Comparison of ENCODE assay signal across 9 mouse cellular contexts in genomic region chr8:122793375-122794174, GRCm38 (mm10). TPM values are rescaled to one million over a fixed set of nuclear protein-coding genes. Genes with fewer than 3 reads are reported as not detected.
DNase-seq lines count a peak whose midpoint lies in the region; ATAC-seq and TF ChIP-seq lines count a peak whose summit lies in the region.
"Had no signal": no experiment of that assay in that cellular context is flagged by ENCODE, and none has a peak within 500 bp of the region (broad histone marks: within the 10 kb centered on the region; RNA-seq: fewer than 3 reads in every experiment).

No protein-coding gene starts in this region.

- H3K4me2 ChIP-seq in limb, embryonic 14.5 days (replicated peaks; ENCODE audit: low read depth, low read length, severe bottlenecking), result no peak overlapping the region
- no peak overlapping the region for H3K4me2 ChIP-seq in forebrain, embryonic 12.5 days
- H3K4me2 ChIP-seq in hindbrain, embryonic 13.5 days, result no peak overlapping the region
- no peak overlapping the region for H3K4me2 ChIP-seq in midbrain, embryonic 12.5 days (replicated peaks)

- peaks cover 20% of the 10 kb centered on the region for H3K36me3 ChIP-seq in limb, embryonic 14.5 days (ENCODE audit: control insufficient read depth, insufficient read depth, low read length)
- H3K36me3 ChIP-seq in limb, embryonic 10.5 days, result peaks cover 30% of the 10 kb centered on the region
- 0 out of 2 replicates have a peak, but pooled peaks cover 7% of the 10 kb centered on the region for H3K36me3 ChIP-seq in forebrain, embryonic 12.5 days (replicated peaks)
- H3K36me3 ChIP-seq in hindbrain, embryonic 13.5 days, result peaks cover 30% of the 10 kb centered on the region
- peaks cover 18% of the 10 kb centered on the region for H3K36me3 ChIP-seq in midbrain, embryonic 12.5 days

- 82% methylated on average over 18 of the region's 18 CpGs for WGBS in limb, embryonic 14.5 days
- WGBS in limb, embryonic 10.5 days, result 90% methylated on average over 18 of the region's 18 CpGs
- 76% methylated on average over 18 of the region's 18 CpGs for WGBS in forebrain, embryonic 12.5 days
- WGBS in hindbrain, embryonic 13.5 days, result 52% methylated on average over 18 of the region's 18 CpGs
- WGBS in midbrain, embryonic 12.5 days, result 77% methylated on average over 18 of the region's 18 CpGs

- no peak overlapping the region for H3K9ac ChIP-seq in limb, embryonic 14.5 days (ENCODE audit: low read depth, low read length, severe bottlenecking)
- no peak overlapping the region for H3K9ac ChIP-seq in forebrain, embryonic 12.5 days
- peak overlapping the region; percentile 60 for H3K9ac ChIP-seq in hindbrain, embryonic 13.5 days
- H3K9ac ChIP-seq in midbrain, embryonic 12.5 days (replicated peaks), result no peak overlapping the region

- peak; percentile 67 for ATAC-seq in limb, embryonic 14.5 days (ENCODE audit: low FRiP score, low read depth)
- ATAC-seq in forebrain, embryonic 12.5 days (ENCODE audit: low FRiP score), result peak; percentile 61
- peak; percentile 77 for ATAC-seq in hindbrain, embryonic 13.5 days (ENCODE audit: low FRiP score)
- ATAC-seq in midbrain, embryonic 12.5 days (ENCODE audit: low FRiP score, low read depth), result no peak; the same call in 1 of the 2 replicates
- ATAC-seq: Patski had no signal

- no peak for DNase-seq in limb, embryonic 14.5 days (ENCODE audit: low spot score)
- no peak for DNase-seq in limb, embryonic 10.5 days (ENCODE audit: low spot score)
- DNase-seq in spleen, postnatal 10 days (ENCODE audit: low spot score in 2 of 2), result no peak
- DNase-seq in embryo, embryonic 10.5 days (ENCODE audit: low spot score), result no peak
- DNase-seq in spleen, postnatal 14 days (ENCODE audit: low spot score in 2 of 2), result no peak

- H3K27me3 ChIP-seq in limb, embryonic 14.5 days (ENCODE audit: control insufficient read depth, insufficient read depth, low read length), result no peaks in the 10 kb centered on the region
- no peaks in the 10 kb centered on the region for H3K27me3 ChIP-seq in limb, embryonic 10.5 days (ENCODE audit: low read depth, poor library complexity, severe bottlenecking)
- peaks cover 16% of the 10 kb centered on the region; the same call in 1 of the 2 replicates for H3K27me3 ChIP-seq in forebrain, embryonic 12.5 days
- no peaks in the 10 kb centered on the region for H3K27me3 ChIP-seq in hindbrain, embryonic 13.5 days
- no peaks in the 10 kb centered on the region for H3K27me3 ChIP-seq in midbrain, embryonic 12.5 days
- H3K27me3 ChIP-seq: Patski had no signal

- H3K27ac ChIP-seq in limb, embryonic 14.5 days (replicated peaks; ENCODE audit: low read depth, low read length), result no peak overlapping the region
- no peak overlapping the region for H3K27ac ChIP-seq in limb, embryonic 10.5 days
- H3K27ac ChIP-seq in forebrain, embryonic 12.5 days, result peak overlapping the region; percentile 60
- peak overlapping the region; percentile 94 for H3K27ac ChIP-seq in hindbrain, embryonic 13.5 days
- peak overlapping the region; percentile 52 for H3K27ac ChIP-seq in midbrain, embryonic 12.5 days (replicated peaks)

- H3K4me3 ChIP-seq in limb, embryonic 14.5 days (replicated peaks; ENCODE audit: low read length), result no peak overlapping the region
- no peak overlapping the region for H3K4me3 ChIP-seq in limb, embryonic 10.5 days
- H3K4me3 ChIP-seq in forebrain, embryonic 12.5 days (replicated peaks), result no peak overlapping the region
- H3K4me3 ChIP-seq in hindbrain, embryonic 13.5 days, result no peak overlapping the region
- no peak overlapping the region for H3K4me3 ChIP-seq in midbrain, embryonic 12.5 days

- no peaks in the 10 kb centered on the region for H3K4me1 ChIP-seq in limb, embryonic 14.5 days (ENCODE audit: control insufficient read depth, insufficient read depth, low read length)
- no peaks in the 10 kb centered on the region for H3K4me1 ChIP-seq in limb, embryonic 10.5 days
- peaks cover 9% of the 10 kb centered on the region; the same call in 1 of the 2 replicates for H3K4me1 ChIP-seq in forebrain, embryonic 12.5 days
- H3K4me1 ChIP-seq in hindbrain, embryonic 13.5 days (replicated peaks), result peaks cover 25% of the 10 kb centered on the region
- H3K4me1 ChIP-seq in midbrain, embryonic 12.5 days, result peaks cover 6% of the 10 kb centered on the region; the same call in 1 of the 2 replicates

- no peaks in the 10 kb centered on the region for H3K9me3 ChIP-seq in limb, embryonic 14.5 days (ENCODE audit: control insufficient read depth, low read length)
- no peaks in the 10 kb centered on the region for H3K9me3 ChIP-seq in limb, embryonic 10.5 days (replicated peaks)
- no peaks in the 10 kb centered on the region for H3K9me3 ChIP-seq in forebrain, embryonic 12.5 days
- H3K9me3 ChIP-seq in hindbrain, embryonic 13.5 days, result no peaks in the 10 kb centered on the region
- no peaks in the 10 kb centered on the region for H3K9me3 ChIP-seq in midbrain, embryonic 12.5 days

- TF ChIP-seq POLR2A in limb, embryonic 14.5 days (IDR thresholded peaks at IDR 0.05; ENCODE audit: borderline replicate concordance, extremely low read depth, insufficient read depth, insufficient read length), result no peak

RNA-seq across cellular contexts. Expression of gene Acsf3, which starts 18.3 kb away (rescaled TPM):
- 19.1 and 20.3 TPM in 2 replicates for polyA plus RNA-seq in limb, embryonic 14.5 days (2012; rRNA removed)
- 15.4 and 19.4 TPM in 2 replicates for polyA plus RNA-seq in limb, embryonic 14.5 days (2014; fragmentation: Nextera tagmentation; extraction: Ambion mirVana)
- 18.6 and 19.2 TPM in 2 replicates for polyA plus RNA-seq in limb, embryonic 10.5 days (2016; fragmentation: Nextera tagmentation; extraction: Ambion mirVana)
- polyA plus RNA-seq in forebrain, embryonic 12.5 days (2016; fragmentation: Nextera tagmentation; extraction: Ambion mirVana), result 16.1 and 17.3 TPM in 2 replicates
- polyA plus RNA-seq in hindbrain, embryonic 13.5 days (2015; fragmentation: Nextera tagmentation; extraction: Ambion mirVana), result 16.2 and 17.4 TPM in 2 replicates
- polyA plus RNA-seq in midbrain, embryonic 12.5 days (2016; fragmentation: Nextera tagmentation; extraction: Ambion mirVana), result 16.9 and 17.3 TPM in 2 replicates

RNA-seq across cellular contexts. Expression of gene Cdh15, which starts 54.2 kb away (rescaled TPM):
- 23.6 and 27.6 TPM in 2 replicates for polyA plus RNA-seq in limb, embryonic 14.5 days (2012; rRNA removed)
- polyA plus RNA-seq in limb, embryonic 14.5 days (2014; fragmentation: Nextera tagmentation; extraction: Ambion mirVana), result 19.5 and 27.1 TPM in 2 replicates
- polyA plus RNA-seq in limb, embryonic 10.5 days (2016; fragmentation: Nextera tagmentation; extraction: Ambion mirVana), result 1.8 and 6.3 TPM in 2 replicates
- polyA plus RNA-seq in forebrain, embryonic 12.5 days (2016; fragmentation: Nextera tagmentation; extraction: Ambion mirVana), result 0.51 and 0.73 TPM in 2 replicates
- 1.5 and 1.8 TPM in 2 replicates for polyA plus RNA-seq in hindbrain, embryonic 13.5 days (2015; fragmentation: Nextera tagmentation; extraction: Ambion mirVana)
- polyA plus RNA-seq in midbrain, embryonic 12.5 days (2016; fragmentation: Nextera tagmentation; extraction: Ambion mirVana), result 0.43 and 0.76 TPM in 2 replicates

Comparison
In these comparisons a context has a peak if more than half of its experiments do, and no peak if none do; other contexts are left out.
1. H3K27ac ChIP-seq: peak in forebrain, embryonic 12.5 days (single experiment), hindbrain, embryonic 13.5 days (single experiment) and midbrain, embryonic 12.5 days (single experiment); none in limb, embryonic 14.5 days (single experiment) and limb, embryonic 10.5 days (single experiment).